Mouse (Mus musculus): ENCODE results near the gene Gpr171. TPM values are rescaled to one million over a fixed set of nuclear protein-coding genes. Genes with fewer than 3 reads are reported as not detected.
"Not testable (repeated sequence)": the region's sequence is repeated elsewhere in the genome, so short reads cannot be mapped to it uniquely, and the experiment has no call there.

Gpr171 gene
- total RNA-seq (2021) = not detected
- long read RNA-seq, experiment 1 = 0 reads
- long read RNA-seq, experiment 2 = 0 reads

- intact Hi-C loops (cut with DNase I) = no loop called here
- no peak for DNase-seq
These were observed at the start of gene Gpr171 for GRCm38 (mm10) chr3:59101218-59101986. TSS of gene Gpr171 (minus strand) at chr3:59101821.

- intact Hi-C loops (cut with DNase I) = no loop called here
- no peak for DNase-seq
These were observed 49.0 kb upstream of the Gpr171 start for GRCm38 (mm10) chr3:59150624-59151023.

- intact Hi-C loops (cut with DNase I) = no loop called here
- DNase-seq = no peak
These were observed 48.0 kb upstream of the Gpr171 start for GRCm38 (mm10) chr3:59149646-59150045.

- intact Hi-C loops (cut with DNase I) = no loop called here
- no peak for DNase-seq
These were observed 43.6 kb upstream of the Gpr171 start for GRCm38 (mm10) chr3:59145194-59145593.

- intact Hi-C loops (cut with DNase I) = no loop called here
- no peak for DNase-seq
These were observed 40.1 kb upstream of the Gpr171 start for GRCm38 (mm10) chr3:59141507-59142305.

- intact Hi-C loops (cut with DNase I) = not testable (repeated sequence)
These were observed 39.3 kb upstream of the Gpr171 start for GRCm38 (mm10) chr3:59140941-59141340.

GRCm38 (mm10) chr3:59140115-59140514, 38.5 kb upstream of the Gpr171 start:
- intact Hi-C loops (cut with DNase I) = no loop called here
- DNase-seq = no peak

More at GRCm38 (mm10) chr3:59140941-59141340, 39.3 kb upstream of the Gpr171 start:
- not testable (repeated sequence) for DNase-seq

GRCm38 (mm10) chr3:59139651-59140051, 38.0 kb upstream of the Gpr171 start:
- intact Hi-C loops (cut with DNase I) = no loop called here
- DNase-seq = no peak

- DNase-seq = no peak
- intact Hi-C loops (cut with DNase I) = no loop called here
These were observed 37.4 kb upstream of the Gpr171 start for GRCm38 (mm10) chr3:59138946-59139468.

GRCm38 (mm10) chr3:59135911-59136653, 34.5 kb upstream of the Gpr171 start:
- no peak for DNase-seq
- intact Hi-C loops (cut with DNase I) = no loop called here

- DNase-seq = no peak
- intact Hi-C loops (cut with DNase I) = no loop called here
These were observed 31.6 kb upstream of the Gpr171 start for GRCm38 (mm10) chr3:59133189-59133588.

GRCm38 (mm10) chr3:59131966-59132365, 30.3 kb upstream of the Gpr171 start:
- intact Hi-C loops (cut with DNase I) = no loop called here
- DNase-seq = no peak

GRCm38 (mm10) chr3:59131081-59131480, 29.5 kb upstream of the Gpr171 start:
- DNase-seq = no peak
- intact Hi-C loops (cut with DNase I) = no loop called here

GRCm38 (mm10) chr3:59130431-59130830, 28.8 kb upstream of the Gpr171 start:
- DNase-seq = no peak
- intact Hi-C loops (cut with DNase I) = no loop called here

- DNase-seq = no peak
- intact Hi-C loops (cut with DNase I) = no loop called here
These were observed 27.9 kb upstream of the Gpr171 start for GRCm38 (mm10) chr3:59129547-59129946.

- intact Hi-C loops (cut with DNase I) = no loop called here
- no peak for DNase-seq
These were observed 27.1 kb upstream of the Gpr171 start for GRCm38 (mm10) chr3:59128681-59129080.

- no peak for DNase-seq
- intact Hi-C loops (cut with DNase I) = no loop called here
These were observed 24.3 kb upstream of the Gpr171 start for GRCm38 (mm10) chr3:59125783-59126555.

GRCm38 (mm10) chr3:59125022-59125421, 23.4 kb upstream of the Gpr171 start:
- DNase-seq = no peak
- intact Hi-C loops (cut with DNase I) = no loop called here

- no peak for DNase-seq
- intact Hi-C loops (cut with DNase I) = no loop called here
These were observed 20.3 kb upstream of the Gpr171 start for GRCm38 (mm10) chr3:59121780-59122449.
